Mouse (Mus musculus) adrenal gland, adult (tissue): ENCODE measurements around the gene Pnp.
"Not testable (repeated sequence)": the region's sequence is repeated elsewhere in the genome, so short reads cannot be mapped to it uniquely, and the experiment has no call there.

Experiments used
- DNase-seq, 2 experiments: peaks; one replicate each; pipeline ENCODE4 v3.0.0; 2022 to 2023; ENCODE audit warnings: low spot score in 1 of 2; ENCODE audit not compliant: inconsistent age in 2 of 2

Gene Pnp

GRCm38 (mm10) chr14:50973054-50973453 lies 42.2 kb downstream of the Pnp start:
- DNase-seq = not testable (repeated sequence)

- DNase-seq = no peak
Observed at GRCm38 (mm10) chr14:50973700-50974099, 42.8 kb downstream of the Pnp start.

- DNase-seq = no peak
Observed at GRCm38 (mm10) chr14:50975001-50975400, 44.1 kb downstream of the Pnp start.

GRCm38 (mm10) chr14:50976674-50977073 lies 45.8 kb downstream of the Pnp start:
- peak in 1 of 2 experiments; percentile 52 for DNase-seq

GRCm38 (mm10) chr14:50978451-50978850 lies 47.6 kb downstream of the Pnp start:
- DNase-seq = not testable (repeated sequence)

- DNase-seq = no peak
Observed at GRCm38 (mm10) chr14:50979631-50980030, 48.7 kb downstream of the Pnp start.

GRCm38 (mm10) chr14:50981207-50981606 lies 50.3 kb downstream of the Pnp start:
- DNase-seq = no peak

GRCm38 (mm10) chr14:50981837-50982236 lies 51.0 kb downstream of the Pnp start:
- DNase-seq = no peak

GRCm38 (mm10) chr14:50987668-50988067 lies 56.8 kb downstream of the Pnp start:
- DNase-seq = peak; percentile 54 to 64

GRCm38 (mm10) chr14:50991037-50991436 lies 60.2 kb downstream of the Pnp start:
- peak in 1 of 2 experiments; percentile 22 for DNase-seq

- peak in 1 of 2 experiments; percentile 28 for DNase-seq
Observed at GRCm38 (mm10) chr14:50997088-50997487, 66.2 kb downstream of the Pnp start.

- peak in 1 of 2 experiments; percentile 40 for DNase-seq
Observed at GRCm38 (mm10) chr14:50997999-50998666, 67.3 kb downstream of the Pnp start.

- DNase-seq = no peak
Observed at GRCm38 (mm10) chr14:51007152-51007801, 76.4 kb downstream of the Pnp start, which contains the start of gene Rnase10. Rnase10 (plus strand) TSS chr14:51007751.

GRCm38 (mm10) chr14:51007914-51008713 lies 77.2 kb downstream of the Pnp start:
- peak; percentile 41 to 90 for DNase-seq

- no peak for DNase-seq
Observed at GRCm38 (mm10) chr14:51008781-51009180, 77.9 kb downstream of the Pnp start.

- peak in 1 of 2 experiments; percentile 68 for DNase-seq
Observed at GRCm38 (mm10) chr14:51009572-51009971, 78.7 kb downstream of the Pnp start.

- not testable (repeated sequence) for DNase-seq
Observed at GRCm38 (mm10) chr14:51014724-51015123, 83.8 kb downstream of the Pnp start.
